Mouse (Mus musculus): ENCODE results near the gene Tcte3.
"Not testable (repeated sequence)": the region's sequence is repeated elsewhere in the genome, so short reads cannot be mapped to it uniquely, and the experiment has no call there.

GRCm38 (mm10) chr17:15053183-15053828, 12.0 kb upstream of the Tcte3 start:
- not testable (repeated sequence) for TF ChIP-seq POLR2A (IDR thresholded peaks at IDR 0.05; ENCODE audit: insufficient read length, low read depth); E2F4 (IDR thresholded peaks at IDR 0.05; ENCODE audit: insufficient read depth)
